Mouse (Mus musculus) erythroblast, embryonic 14.5 days (primary cell): ENCODE measurements around the gene Abl2.

Source experiments
- GATA1 ChIP-seq: IDR thresholded peaks from 2 replicates; pipeline ENCODE4 v1.6.1; 2012; ENCODE audit warnings: low read length, inconsistent platforms, mixed read lengths
- TAL1 ChIP-seq: IDR thresholded peaks from 3 replicates; pipeline ENCODE4 v1.6.1; 2012; ENCODE audit warnings: low read length, inconsistent platforms, mixed read lengths

DNA sequence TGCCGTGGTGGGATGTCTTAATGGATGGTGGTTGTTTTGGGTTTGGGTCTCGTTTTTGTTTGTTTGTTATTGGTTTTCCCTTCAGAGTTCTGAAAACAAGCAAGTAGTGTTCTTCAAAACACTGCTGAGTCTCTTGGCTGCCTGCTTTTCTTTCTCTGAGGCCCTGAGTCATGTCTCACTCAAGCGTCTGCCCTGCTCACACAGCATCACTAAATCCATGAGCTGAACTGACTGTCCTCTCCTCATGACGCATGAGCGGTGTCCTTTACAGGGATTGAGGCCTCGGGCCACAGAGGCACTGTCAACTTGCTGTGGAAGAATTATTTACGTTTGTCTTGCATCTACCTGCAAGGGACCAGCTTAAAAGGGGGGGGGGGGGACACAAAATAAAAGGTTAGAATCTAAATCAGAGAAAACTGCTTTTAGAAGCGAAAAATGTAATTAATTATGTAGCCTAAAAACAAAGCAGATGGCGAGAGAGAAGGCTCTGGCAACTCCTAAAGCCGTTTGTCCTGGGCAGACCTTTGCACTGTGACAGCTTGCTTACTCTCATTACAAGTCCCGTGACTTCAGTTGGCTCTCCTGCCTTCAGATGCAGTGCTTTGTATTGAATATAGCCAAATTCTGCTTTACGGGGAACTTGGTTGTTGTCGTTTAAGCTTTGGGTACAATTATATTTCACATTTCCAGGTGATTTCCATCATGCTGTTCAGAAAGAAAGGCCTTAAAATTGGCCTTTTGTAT lies 86.4 kb downstream of the Abl2 start:
- TF ChIP-seq GATA1 (no peak), TAL1 (no peak)
